Mouse (Mus musculus): ENCODE measurements around the gene Gm20388. TPM values are rescaled to one million over a fixed set of nuclear protein-coding genes. Genes with fewer than 3 reads are reported as not detected.
"Not testable (repeated sequence)": the region's sequence is repeated elsewhere in the genome, so short reads cannot be mapped to it uniquely, and the experiment has no call there.

Gene Gm20388
- polyA plus RNA-seq, 1 experiment from 2014 or later = not detected

DNA sequence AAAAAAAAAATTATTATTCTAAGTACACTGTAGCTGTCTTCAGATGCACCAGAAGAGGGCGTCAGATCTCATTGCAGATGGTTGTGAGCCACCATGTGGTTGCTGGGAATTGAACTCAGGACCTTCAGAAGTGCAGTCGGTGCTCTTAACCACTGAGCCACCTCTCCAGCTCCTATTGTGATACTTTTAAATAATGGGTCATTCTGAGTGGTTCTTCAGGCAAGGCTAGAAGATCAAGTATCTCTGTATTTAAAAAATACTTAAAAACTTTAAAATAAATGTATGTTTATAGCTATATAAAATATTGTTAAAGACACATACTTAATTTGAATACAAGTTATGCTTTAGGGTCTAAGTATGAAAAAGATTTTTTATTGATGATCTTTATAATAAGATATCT lies 4115.6 kb downstream of the Gm20388 start:
- peaks cover 66% of the 10 kb centered on the region for H3K36me3 ChIP-seq (ENCODE audit: control insufficient read depth, insufficient read depth, low read length)
- 87% methylated on average over 2 of the region's 2 CpGs for WGBS

DNA sequence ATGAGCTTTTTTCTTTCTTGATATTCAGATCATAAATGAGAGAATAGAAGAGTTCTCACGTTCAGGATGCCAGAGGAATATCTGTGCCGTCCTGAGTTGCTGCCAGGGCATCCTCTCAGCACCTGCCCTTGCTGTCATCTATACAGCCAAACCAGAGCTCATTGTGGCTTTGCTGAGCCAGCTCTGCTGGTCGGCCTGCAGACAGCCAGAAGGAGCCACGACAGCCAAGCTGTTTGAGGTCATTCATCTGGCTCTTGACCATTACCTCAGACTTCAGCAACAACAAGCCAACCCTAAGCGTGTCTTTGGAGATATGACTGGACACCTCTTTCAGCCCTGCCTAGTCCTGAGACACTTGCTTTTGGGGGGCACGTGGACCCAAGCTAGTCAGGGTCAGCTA lies 4117.2 kb downstream of the Gm20388 start:
- Histone ChIP-seq H3K27ac (ENCODE audit: low read depth, low read length) (no peak overlapping the region), H3K27me3 (ENCODE audit: control insufficient read depth, insufficient read depth, low read length) (no peaks in the 10 kb centered on the region), H3K9me3 (ENCODE audit: control insufficient read depth, low read length) (no peaks in the 10 kb centered on the region), H3K4me2 (replicated peaks; ENCODE audit: low read depth, low read length) (no peak overlapping the region), H3K36me3 (ENCODE audit: control insufficient read depth, insufficient read depth, low read length) (peaks cover 74% of the 10 kb centered on the region), H3K4me3 (ENCODE audit: low read length) (no peak overlapping the region), H3K4me1 (ENCODE audit: control insufficient read depth, insufficient read depth, low read length) (no peaks in the 10 kb centered on the region), H3K9ac (ENCODE audit: low read depth, low read length) (no peak overlapping the region)
- 90% methylated on average over 6 of the region's 6 CpGs for WGBS
- no peak for ATAC-seq (ENCODE audit: low FRiP score, low TSS enrichment)

More for the DNA sequence above, 4115.6 kb downstream of the Gm20388 start:
- H3K9me3 ChIP-seq (ENCODE audit: control insufficient read depth, low read length); H3K4me1 ChIP-seq (ENCODE audit: control insufficient read depth, insufficient read depth, low read length); H3K27me3 ChIP-seq (ENCODE audit: control insufficient read depth, insufficient read depth, low read length); ATAC-seq (ENCODE audit: low FRiP score, low TSS enrichment); H3K4me3 ChIP-seq (ENCODE audit: low read length); H3K4me2 ChIP-seq (replicated peaks; ENCODE audit: low read depth, low read length); H3K9ac ChIP-seq (ENCODE audit: low read depth, low read length); H3K27ac ChIP-seq (ENCODE audit: low read depth, low read length): not testable (repeated sequence)

DNA sequence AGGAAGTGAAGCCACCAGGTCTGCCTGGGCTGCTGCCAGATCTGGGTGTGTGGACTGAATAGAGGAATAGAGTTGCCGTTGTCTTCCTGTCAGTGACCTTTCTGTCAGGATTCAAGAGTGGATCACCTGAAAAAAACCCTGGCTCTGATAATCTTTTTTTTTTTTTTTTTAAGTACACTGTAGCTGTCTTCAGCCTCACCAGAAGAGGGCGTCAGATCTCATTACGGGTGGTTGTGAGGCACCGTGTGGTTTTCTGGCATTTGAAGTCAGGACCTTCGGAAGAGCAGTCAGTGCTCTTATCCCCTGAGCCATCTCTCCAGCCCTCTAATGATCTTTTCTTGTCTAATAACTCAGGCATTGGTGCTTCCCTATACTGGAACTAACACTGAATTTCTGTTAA lies 4122.8 kb downstream of the Gm20388 start:
- Histone ChIP-seq H3K4me3 (ENCODE audit: low read length) (no peak overlapping the region), H3K9me3 (ENCODE audit: control insufficient read depth, low read length) (no peaks in the 10 kb centered on the region), H3K27me3 (ENCODE audit: control insufficient read depth, insufficient read depth, low read length) (no peaks in the 10 kb centered on the region), H3K4me1 (ENCODE audit: control insufficient read depth, insufficient read depth, low read length) (no peaks in the 10 kb centered on the region), H3K36me3 (ENCODE audit: control insufficient read depth, insufficient read depth, low read length) (peaks cover 79% of the 10 kb centered on the region), H3K9ac (ENCODE audit: low read depth, low read length) (no peak overlapping the region), H3K4me2 (replicated peaks; ENCODE audit: low read depth, low read length) (no peak overlapping the region), H3K27ac (ENCODE audit: low read depth, low read length) (no peak overlapping the region)
- WGBS = 72% methylated on average over 5 of the region's 5 CpGs
- ATAC-seq (ENCODE audit: low FRiP score, low TSS enrichment) = no peak

DNA sequence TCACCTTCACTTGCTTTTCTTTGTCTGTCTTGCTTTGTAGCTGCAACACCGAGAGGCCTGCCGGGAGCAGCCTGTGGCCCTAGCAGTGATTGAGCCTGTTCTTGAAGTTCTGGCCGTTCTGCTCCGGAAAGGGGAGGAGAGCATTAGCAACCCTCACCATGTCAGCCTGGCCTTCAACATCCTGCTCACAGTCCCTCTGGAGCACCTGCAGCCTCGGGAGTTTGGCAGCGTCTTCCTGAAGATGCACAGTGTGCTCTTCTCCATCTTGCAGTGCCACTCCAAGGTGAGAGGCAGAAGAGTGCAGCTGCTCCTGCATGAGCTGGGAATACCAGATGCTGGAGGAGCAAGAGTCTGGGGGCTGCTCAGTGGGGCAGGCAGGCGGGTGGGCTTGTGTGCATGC lies 4127.5 kb downstream of the Gm20388 start:
- no peak overlapping the region for H3K27ac ChIP-seq (ENCODE audit: low read depth, low read length)
- H3K4me1 ChIP-seq (ENCODE audit: control insufficient read depth, insufficient read depth, low read length) = no peaks in the 10 kb centered on the region
- no peak overlapping the region for H3K4me2 ChIP-seq (replicated peaks; ENCODE audit: low read depth, low read length)
- no peaks in the 10 kb centered on the region for H3K9me3 ChIP-seq (ENCODE audit: control insufficient read depth, low read length)
- H3K36me3 ChIP-seq (ENCODE audit: control insufficient read depth, insufficient read depth, low read length) = peaks cover 79% of the 10 kb centered on the region
- no peak for ATAC-seq (ENCODE audit: low FRiP score, low TSS enrichment)
- no peaks in the 10 kb centered on the region for H3K27me3 ChIP-seq (ENCODE audit: control insufficient read depth, insufficient read depth, low read length)
- no peak overlapping the region for H3K9ac ChIP-seq (ENCODE audit: low read depth, low read length)
- 94% methylated on average over 7 of the region's 7 CpGs for WGBS
- H3K4me3 ChIP-seq (ENCODE audit: low read length) = no peak overlapping the region

DNA sequence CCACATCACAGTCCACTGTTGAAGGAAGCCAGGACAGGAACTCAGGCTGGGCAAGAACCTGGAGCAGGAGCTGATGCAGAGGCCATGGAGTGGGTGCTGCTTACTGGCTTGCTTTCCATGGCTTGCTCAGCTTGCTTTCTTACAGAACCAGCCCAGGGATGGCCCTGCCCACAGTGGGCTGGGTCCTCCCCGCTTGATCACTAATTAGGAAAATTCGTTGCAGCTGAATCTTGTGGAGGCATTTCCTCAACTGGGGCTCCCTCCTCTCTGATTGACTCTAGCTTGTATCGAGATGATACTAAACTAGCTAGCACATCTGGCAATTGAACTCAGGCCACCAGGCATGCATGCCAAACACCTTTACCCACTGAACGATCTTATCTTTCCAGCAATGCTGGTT lies 4128.7 kb downstream of the Gm20388 start:
- H3K4me2 ChIP-seq (replicated peaks; ENCODE audit: low read depth, low read length) = no peak overlapping the region
- 85% methylated on average over 4 of the region's 4 CpGs for WGBS
- H3K9me3 ChIP-seq (ENCODE audit: control insufficient read depth, low read length) = no peaks in the 10 kb centered on the region
- no peak overlapping the region for H3K4me3 ChIP-seq (ENCODE audit: low read length)
- H3K4me1 ChIP-seq (ENCODE audit: control insufficient read depth, insufficient read depth, low read length) = no peaks in the 10 kb centered on the region
- no peak overlapping the region for H3K27ac ChIP-seq (ENCODE audit: low read depth, low read length)
- ATAC-seq (ENCODE audit: low FRiP score, low TSS enrichment) = no peak
- no peak overlapping the region for H3K9ac ChIP-seq (ENCODE audit: low read depth, low read length)
- no peaks in the 10 kb centered on the region for H3K27me3 ChIP-seq (ENCODE audit: control insufficient read depth, insufficient read depth, low read length)
- peaks cover 76% of the 10 kb centered on the region for H3K36me3 ChIP-seq (ENCODE audit: control insufficient read depth, insufficient read depth, low read length)

DNA sequence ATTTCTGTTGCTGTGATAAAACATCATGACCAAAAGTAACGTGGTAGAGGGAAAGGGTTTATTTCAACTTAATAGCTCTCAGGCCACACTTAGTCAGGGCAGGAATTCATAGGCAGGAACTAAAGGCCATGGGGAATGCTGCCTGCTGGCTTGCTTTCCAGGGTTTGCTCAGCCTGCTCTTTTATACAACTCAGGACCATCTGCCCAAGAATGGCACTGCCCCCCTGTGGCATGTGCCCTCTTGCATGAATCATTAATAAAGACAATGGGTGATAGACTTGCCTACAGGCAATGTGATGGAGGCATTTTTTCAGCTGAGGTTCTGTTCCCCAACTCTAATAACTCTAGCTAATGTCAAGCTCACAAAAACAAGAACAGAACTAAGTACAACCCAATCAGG lies 4131.6 kb downstream of the Gm20388 start:
- Histone ChIP-seq H3K27ac (ENCODE audit: low read depth, low read length) (no peak overlapping the region), H3K4me1 (ENCODE audit: control insufficient read depth, insufficient read depth, low read length) (no peaks in the 10 kb centered on the region), H3K27me3 (ENCODE audit: control insufficient read depth, insufficient read depth, low read length) (no peaks in the 10 kb centered on the region), H3K9ac (ENCODE audit: low read depth, low read length) (no peak overlapping the region), H3K4me2 (replicated peaks; ENCODE audit: low read depth, low read length) (no peak overlapping the region), H3K36me3 (ENCODE audit: control insufficient read depth, insufficient read depth, low read length) (peaks cover 73% of the 10 kb centered on the region), H3K9me3 (ENCODE audit: control insufficient read depth, low read length) (no peaks in the 10 kb centered on the region), H3K4me3 (ENCODE audit: low read length) (no peak overlapping the region)
- 77% methylated on average over 1 of the region's 1 CpGs for WGBS
- ATAC-seq (ENCODE audit: low FRiP score, low TSS enrichment) = no peak

DNA sequence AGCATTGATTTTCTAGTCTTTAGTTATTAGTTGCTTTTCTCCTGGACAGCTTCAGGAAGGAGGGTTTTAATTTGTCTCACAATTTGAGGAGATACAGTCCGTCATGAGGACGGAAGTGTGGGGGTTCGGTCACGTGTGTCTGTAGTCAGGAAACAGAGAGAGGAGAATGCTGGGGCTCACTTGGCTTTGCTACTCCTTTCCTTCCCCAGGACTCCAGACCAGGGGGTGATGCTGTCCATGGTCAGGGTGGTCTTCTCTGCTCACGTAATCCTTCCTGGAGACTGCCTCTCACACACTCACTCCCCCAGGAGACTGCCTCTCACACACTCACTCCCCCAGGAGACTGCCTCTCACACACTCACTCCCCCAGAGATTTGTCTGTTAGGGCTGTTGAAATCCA lies 4133.8 kb downstream of the Gm20388 start:
- Histone ChIP-seq H3K4me2 (replicated peaks; ENCODE audit: low read depth, low read length) (no peak overlapping the region), H3K9ac (ENCODE audit: low read depth, low read length) (no peak overlapping the region), H3K36me3 (ENCODE audit: control insufficient read depth, insufficient read depth, low read length) (peaks cover 60% of the 10 kb centered on the region), H3K9me3 (ENCODE audit: control insufficient read depth, low read length) (no peaks in the 10 kb centered on the region), H3K4me1 (ENCODE audit: control insufficient read depth, insufficient read depth, low read length) (no peaks in the 10 kb centered on the region), H3K27ac (ENCODE audit: low read depth, low read length) (no peak overlapping the region), H3K4me3 (ENCODE audit: low read length) (no peak overlapping the region), H3K27me3 (ENCODE audit: control insufficient read depth, insufficient read depth, low read length) (no peaks in the 10 kb centered on the region)
- ATAC-seq (ENCODE audit: low FRiP score, low TSS enrichment) = no peak
- 90% methylated on average over 5 of the region's 5 CpGs for WGBS

DNA sequence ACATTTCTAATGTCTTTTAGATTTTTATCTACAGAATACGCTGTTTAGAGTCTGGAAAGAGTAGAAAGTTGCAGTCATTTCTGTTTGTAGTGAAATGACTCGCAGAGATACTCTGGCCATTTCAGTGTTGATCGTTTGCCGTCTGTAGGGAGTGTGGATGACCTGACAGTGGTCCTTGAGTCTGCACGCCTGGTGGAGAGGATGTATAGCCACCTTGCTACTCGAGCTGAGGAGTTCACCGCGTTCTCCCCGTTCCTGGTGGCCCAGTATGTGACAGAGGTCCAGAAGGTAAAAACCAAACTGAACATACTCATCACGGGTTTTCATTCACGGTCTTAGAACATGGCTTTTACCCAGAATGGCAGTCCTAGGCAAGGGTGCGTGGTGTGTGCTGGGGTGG lies 4134.3 kb downstream of the Gm20388 start:
- no peaks in the 10 kb centered on the region for H3K27me3 ChIP-seq (ENCODE audit: control insufficient read depth, insufficient read depth, low read length)
- WGBS = 94% methylated on average over 12 of the region's 12 CpGs

DNA sequence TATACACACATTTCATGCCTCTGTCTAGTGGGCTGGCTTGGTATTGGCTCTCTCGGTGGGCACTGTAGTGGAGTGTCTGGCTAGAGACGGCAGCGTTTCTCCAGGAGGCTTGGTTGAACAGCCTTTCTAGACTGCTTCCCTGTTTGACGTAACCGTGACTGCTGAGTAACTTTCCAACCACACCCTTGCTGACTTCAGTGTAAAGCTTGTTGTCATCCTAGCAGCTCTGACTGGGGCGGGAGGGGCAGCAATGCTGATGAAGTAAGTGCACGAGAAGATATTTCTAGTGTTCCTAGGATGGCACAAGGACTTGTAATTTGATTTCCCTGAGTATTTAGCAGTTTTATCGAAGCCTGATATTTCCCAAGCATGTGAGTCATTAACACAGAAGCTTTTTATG lies 4135.2 kb downstream of the Gm20388 start:
- peaks cover 57% of the 10 kb centered on the region for H3K36me3 ChIP-seq (ENCODE audit: control insufficient read depth, insufficient read depth, low read length)
- WGBS = 90% methylated on average over 8 of the region's 8 CpGs

More for the DNA sequence above, 4134.3 kb downstream of the Gm20388 start:
- Histone ChIP-seq H3K9me3 (ENCODE audit: control insufficient read depth, low read length) (no peaks in the 10 kb centered on the region), H3K9ac (ENCODE audit: low read depth, low read length) (no peak overlapping the region), H3K4me2 (replicated peaks; ENCODE audit: low read depth, low read length) (no peak overlapping the region), H3K4me3 (ENCODE audit: low read length) (no peak overlapping the region), H3K36me3 (ENCODE audit: control insufficient read depth, insufficient read depth, low read length) (peaks cover 58% of the 10 kb centered on the region), H3K4me1 (ENCODE audit: control insufficient read depth, insufficient read depth, low read length) (no peaks in the 10 kb centered on the region), H3K27ac (ENCODE audit: low read depth, low read length) (no peak overlapping the region)
- no peak for ATAC-seq (ENCODE audit: low FRiP score, low TSS enrichment)

DNA sequence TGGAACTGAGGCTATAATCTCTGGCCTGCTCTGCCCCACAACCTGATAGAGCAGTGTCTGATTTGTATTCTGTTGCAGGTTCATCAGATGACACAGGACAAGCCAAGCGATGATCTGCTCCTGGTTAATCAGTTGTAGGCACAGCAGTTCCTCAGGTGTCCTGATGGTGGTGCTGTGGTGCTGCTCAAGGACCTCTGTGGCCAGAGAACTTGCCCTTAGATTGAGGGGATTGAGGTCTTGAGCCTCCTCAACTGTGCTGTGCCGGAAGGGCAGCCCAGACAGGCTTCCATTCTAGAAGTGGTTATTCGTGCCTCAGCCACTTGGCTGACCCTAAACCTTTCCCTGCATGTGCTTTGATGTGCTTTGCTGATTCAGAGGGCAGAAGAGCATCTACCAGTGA lies 4141.5 kb downstream of the Gm20388 start:
- ATAC-seq (ENCODE audit: low FRiP score, low TSS enrichment) = 0 out of 2 replicates have a peak, but pooled peaks have one; percentile 62
- no peak overlapping the region for H3K4me3 ChIP-seq (ENCODE audit: low read length)
- H3K27me3 ChIP-seq (ENCODE audit: control insufficient read depth, insufficient read depth, low read length) = no peaks in the 10 kb centered on the region
- H3K9ac ChIP-seq (ENCODE audit: low read depth, low read length) = no peak overlapping the region
- H3K4me1 ChIP-seq (ENCODE audit: control insufficient read depth, insufficient read depth, low read length) = no peaks in the 10 kb centered on the region
- H3K36me3 ChIP-seq (ENCODE audit: control insufficient read depth, insufficient read depth, low read length) = peaks cover 18% of the 10 kb centered on the region
- no peaks in the 10 kb centered on the region for H3K9me3 ChIP-seq (ENCODE audit: control insufficient read depth, low read length)
- no peak overlapping the region for H3K4me2 ChIP-seq (replicated peaks; ENCODE audit: low read depth, low read length)
- 16% methylated on average over 3 of the region's 3 CpGs for WGBS
- no peak overlapping the region for H3K27ac ChIP-seq (ENCODE audit: low read depth, low read length)

More for the DNA sequence above, 4135.2 kb downstream of the Gm20388 start:
- Histone ChIP-seq H3K4me2 (replicated peaks; ENCODE audit: low read depth, low read length) (no peak overlapping the region), H3K4me1 (ENCODE audit: control insufficient read depth, insufficient read depth, low read length) (no peaks in the 10 kb centered on the region), H3K4me3 (ENCODE audit: low read length) (no peak overlapping the region), H3K9me3 (ENCODE audit: control insufficient read depth, low read length) (no peaks in the 10 kb centered on the region), H3K27ac (ENCODE audit: low read depth, low read length) (no peak overlapping the region), H3K9ac (ENCODE audit: low read depth, low read length) (no peak overlapping the region), H3K27me3 (ENCODE audit: control insufficient read depth, insufficient read depth, low read length) (no peaks in the 10 kb centered on the region)
- no peak for ATAC-seq (ENCODE audit: low FRiP score, low TSS enrichment)
